Mouse (Mus musculus) small intestine, adult 2 months (tissue): ENCODE results near the gene Plin5.

Source experiments
- CTCF ChIP-seq: fragments of 200-500 bp; IDR thresholded peaks from 2 replicates; pipeline ENCODE4 v1.5.1; 2012; ENCODE audit warnings: low read depth, mild to moderate bottlenecking, control low read depth, inconsistent platforms, low read length, moderate library complexity, mixed read lengths; ENCODE audit not compliant: insufficient replicate concordance, insufficient read length; ENCODE audit errors: extremely low read depth
- POLR2A ChIP-seq: fragments of 200-500 bp; IDR thresholded peaks from 2 replicates; pipeline ENCODE4 v1.6.1; 2012; ENCODE audit warnings: low read depth, mild to moderate bottlenecking, control low read depth, inconsistent platforms, low read length, moderate library complexity

DNA sequence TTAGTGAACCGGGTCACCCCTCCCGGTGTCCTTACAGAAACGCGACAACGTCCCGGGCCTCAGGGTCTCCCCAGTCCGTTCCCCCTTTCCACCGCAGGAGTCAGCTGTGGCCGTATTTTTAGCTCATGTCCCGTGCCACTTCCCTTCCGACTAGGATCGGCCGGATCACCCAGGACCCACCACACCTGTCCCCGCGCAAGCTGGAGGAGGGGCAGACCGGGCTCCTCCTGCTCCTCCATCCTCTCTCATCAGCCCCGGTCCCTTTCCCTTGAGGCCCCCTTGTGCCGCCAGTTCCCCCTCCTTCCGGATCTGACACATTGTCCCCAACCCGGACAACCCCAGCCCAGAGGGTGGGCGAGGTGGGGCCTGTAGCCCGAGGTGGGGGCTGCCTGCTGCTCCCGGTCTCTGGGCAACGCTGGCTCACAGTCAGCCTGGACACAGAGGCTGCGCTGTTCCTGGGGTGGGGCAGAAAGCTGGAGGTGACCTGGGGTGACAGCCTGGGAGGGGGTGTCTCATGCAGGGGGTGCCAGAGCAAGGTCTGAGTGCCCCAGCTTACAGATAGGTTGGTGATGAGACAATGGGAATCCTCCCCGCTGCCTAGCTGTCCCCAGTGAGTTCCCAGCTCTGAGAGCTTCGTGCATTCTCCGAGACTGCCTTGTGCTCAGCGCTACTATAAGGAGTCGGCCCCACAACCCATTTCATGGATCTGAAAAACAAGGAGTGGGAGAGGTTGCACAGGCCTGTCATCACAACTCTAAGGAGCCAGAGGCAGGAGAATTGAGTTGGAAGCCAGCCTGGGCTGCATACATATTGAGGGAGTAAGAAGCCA lies 31.6 kb upstream of the Plin5 start:
- no peak for TF ChIP-seq CTCF
- no peak for TF ChIP-seq POLR2A
